Mouse (Mus musculus) limb, embryonic 10.5 days (tissue): ENCODE data around the gene Srgap3. TPM values are rescaled to one million over a fixed set of nuclear protein-coding genes. Genes with fewer than 3 reads are reported as not detected.
A peak's percentile ranks its signal among the peaks of the same experiment; 100 is the strongest.

ENCODE experiments used
- DNase-seq: peaks from one replicate; pipeline ENCODE4 v3.0.0-alpha.2; 2017; ENCODE audit warnings: low spot score
- H3K27ac ChIP-seq: fragments of 300-500 bp; sonication (generic); 2 replicates; pipeline ENCODE4 v1.5.1; 2016; ENCODE audit warnings: mild to moderate bottlenecking
- H3K27me3 ChIP-seq: fragments of 300-500 bp; sonication (generic); 2 replicates; pipeline ENCODE4 v1.6.1; 2016; ENCODE audit warnings: low read depth, mild to moderate bottlenecking; ENCODE audit not compliant: poor library complexity, severe bottlenecking
- H3K36me3 ChIP-seq: fragments of 300-500 bp; sonication (generic); 2 replicates; pipeline ENCODE4 v1.6.1; 2016; ENCODE audit warnings: mild to moderate bottlenecking, moderate library complexity
- H3K4me1 ChIP-seq: fragments of 300-500 bp; sonication (generic); 2 replicates; pipeline ENCODE4 v1.6.1; 2016
- H3K4me3 ChIP-seq: fragments of 300-500 bp; sonication (generic); 2 replicates; pipeline ENCODE4 v1.5.1; 2016; ENCODE audit warnings: mild to moderate bottlenecking, moderate library complexity
- H3K9me3 ChIP-seq: fragments of 300-500 bp; sonication (generic); replicated peaks from 2 replicates; pipeline ENCODE4 v1.6.1; 2016; ENCODE audit warnings: mild to moderate bottlenecking
- WGBS: fragments of 180-500 bp; shearing (Covaris S2); methylation state at CpG from one replicate; pipeline ENCODE4 v1.1.7; 2016; 5-methylcytosine and 5-hydroxymethylcytosine counted together
- polyA plus RNA-seq: library from polyadenylated mRNA; unstranded; fragments of >200 nt; fragmentation: Nextera tagmentation; extraction: Ambion mirVana; gene quantifications from 2 replicates; pipeline ENCODE4 v1.2.1, GENCODE M21; 2016

The Srgap3 gene
- polyA plus RNA-seq, 1 experiment from 2014 or later, result 3.8 TPM

- H3K4me3 ChIP-seq, result no peak overlapping the region
- DNase-seq, result no peak
- H3K27me3 ChIP-seq, result no peaks in the 10 kb centered on the region
- WGBS, result 76% methylated on average over 11 of the region's 11 CpGs
- H3K4me1 ChIP-seq, result peaks cover 8% of the 10 kb centered on the region
- H3K9me3 ChIP-seq, result no peaks in the 10 kb centered on the region
- no peaks in the 10 kb centered on the region for H3K36me3 ChIP-seq
- no peak overlapping the region for H3K27ac ChIP-seq
Observed at GRCm38 (mm10) chr6:112896372-112896771, 50.7 kb downstream of the Srgap3 start.

- WGBS, result 86% methylated on average over 2 of the region's 2 CpGs
- Histone ChIP-seq H3K27ac (no peak overlapping the region), H3K4me1 (no peaks in the 10 kb centered on the region), H3K4me3 (no peak overlapping the region), H3K9me3 (no peaks in the 10 kb centered on the region), H3K36me3 (no peaks in the 10 kb centered on the region), H3K27me3 (no peaks in the 10 kb centered on the region)
- DNase-seq, result no peak
Observed at GRCm38 (mm10) chr6:112890331-112890751, 56.7 kb downstream of the Srgap3 start.

- Histone ChIP-seq H3K4me3 (no peak overlapping the region), H3K9me3 (no peaks in the 10 kb centered on the region), H3K27me3 (no peaks in the 10 kb centered on the region), H3K27ac (no peak overlapping the region), H3K4me1 (peaks cover 27% of the 10 kb centered on the region), H3K36me3 (no peaks in the 10 kb centered on the region)
- no peak for DNase-seq
- 88% methylated on average over 5 of the region's 5 CpGs for WGBS
Observed at GRCm38 (mm10) chr6:112883588-112884135, 63.4 kb downstream of the Srgap3 start.

- Histone ChIP-seq H3K4me1 (peaks cover 25% of the 10 kb centered on the region), H3K36me3 (no peaks in the 10 kb centered on the region), H3K27me3 (no peaks in the 10 kb centered on the region), H3K27ac (peak overlapping the region; percentile 50; the same call in 1 of the 2 replicates), H3K4me3 (no peak overlapping the region), H3K9me3 (no peaks in the 10 kb centered on the region)
- 59% methylated on average over 5 of the region's 5 CpGs for WGBS
- peak; percentile 38 for DNase-seq
Observed at GRCm38 (mm10) chr6:112880048-112880534, 67.0 kb downstream of the Srgap3 start.

GRCm38 (mm10) chr6:112879154-112879553 lies 67.9 kb downstream of the Srgap3 start:
- no peaks in the 10 kb centered on the region for H3K9me3 ChIP-seq
- peak overlapping the region; percentile 50; the same call in 1 of the 2 replicates for H3K27ac ChIP-seq
- no peaks in the 10 kb centered on the region for H3K36me3 ChIP-seq
- H3K27me3 ChIP-seq, result no peaks in the 10 kb centered on the region
- no peak for DNase-seq
- 85% methylated on average over 5 of the region's 5 CpGs for WGBS
- H3K4me1 ChIP-seq, result peaks cover 22% of the 10 kb centered on the region; the same call in 1 of the 2 replicates
- no peak overlapping the region for H3K4me3 ChIP-seq

GRCm38 (mm10) chr6:112873089-112873835 lies 73.8 kb downstream of the Srgap3 start:
- no peak for DNase-seq
- H3K9me3 ChIP-seq, result no peaks in the 10 kb centered on the region
- H3K4me1 ChIP-seq, result peaks cover 8% of the 10 kb centered on the region; the same call in 1 of the 2 replicates
- H3K4me3 ChIP-seq, result no peak overlapping the region
- no peaks in the 10 kb centered on the region for H3K36me3 ChIP-seq
- H3K27me3 ChIP-seq, result no peaks in the 10 kb centered on the region
- H3K27ac ChIP-seq, result no peak overlapping the region
- WGBS, result 89% methylated on average over 9 of the region's 9 CpGs

- Histone ChIP-seq H3K9me3 (no peaks in the 10 kb centered on the region), H3K4me1 (peaks cover 8% of the 10 kb centered on the region; the same call in 1 of the 2 replicates), H3K4me3 (no peak overlapping the region), H3K27ac (no peak overlapping the region), H3K36me3 (no peaks in the 10 kb centered on the region), H3K27me3 (no peaks in the 10 kb centered on the region)
- no peak for DNase-seq
- 82% methylated on average over 7 of the region's 7 CpGs for WGBS
Observed at GRCm38 (mm10) chr6:112871241-112871780, 75.8 kb downstream of the Srgap3 start.

- Histone ChIP-seq H3K27ac (no peak overlapping the region), H3K36me3 (no peaks in the 10 kb centered on the region)
- DNase-seq, result no peak
Observed at GRCm38 (mm10) chr6:112868197-112868957, 78.7 kb downstream of the Srgap3 start.

GRCm38 (mm10) chr6:112866096-112866495 lies 81.0 kb downstream of the Srgap3 start:
- no peak for DNase-seq

More at GRCm38 (mm10) chr6:112868197-112868957, 78.7 kb downstream of the Srgap3 start:
- no peaks in the 10 kb centered on the region for H3K27me3 ChIP-seq
- 85% methylated on average over 9 of the region's 9 CpGs for WGBS
- no peak overlapping the region for H3K4me3 ChIP-seq
- no peaks in the 10 kb centered on the region for H3K9me3 ChIP-seq
- peaks cover 8% of the 10 kb centered on the region; the same call in 1 of the 2 replicates for H3K4me1 ChIP-seq

GRCm38 (mm10) chr6:112865021-112865531 lies 82.0 kb downstream of the Srgap3 start:
- DNase-seq, result no peak
- H3K27me3 ChIP-seq, result no peaks in the 10 kb centered on the region
- H3K27ac ChIP-seq, result no peak overlapping the region
- WGBS, result 68% methylated on average over 6 of the region's 6 CpGs
- no peak overlapping the region for H3K4me3 ChIP-seq
- no peaks in the 10 kb centered on the region; the same call in 1 of the 2 replicates for H3K4me1 ChIP-seq
- H3K36me3 ChIP-seq, result no peaks in the 10 kb centered on the region
- no peaks in the 10 kb centered on the region for H3K9me3 ChIP-seq

More at GRCm38 (mm10) chr6:112866096-112866495, 81.0 kb downstream of the Srgap3 start:
- Histone ChIP-seq H3K4me1 (peaks cover 7% of the 10 kb centered on the region; the same call in 1 of the 2 replicates), H3K27me3 (no peaks in the 10 kb centered on the region), H3K27ac (no peak overlapping the region), H3K36me3 (no peaks in the 10 kb centered on the region), H3K4me3 (no peak overlapping the region), H3K9me3 (no peaks in the 10 kb centered on the region)
- WGBS, result 95% methylated on average over 4 of the region's 4 CpGs

GRCm38 (mm10) chr6:112862465-112862864 lies 84.6 kb downstream of the Srgap3 start:
- Histone ChIP-seq H3K4me3 (no peak overlapping the region), H3K36me3 (no peaks in the 10 kb centered on the region), H3K27ac (no peak overlapping the region), H3K4me1 (peaks cover under 1% of the 10 kb centered on the region; the same call in 1 of the 2 replicates), H3K27me3 (no peaks in the 10 kb centered on the region), H3K9me3 (no peaks in the 10 kb centered on the region)
- 92% methylated on average over 7 of the region's 7 CpGs for WGBS
- DNase-seq, result no peak
